Mouse (Mus musculus): Measurements from ENCODE around the gene Ccdc126.
"Not testable (repeated sequence)": the region's sequence is repeated elsewhere in the genome, so short reads cannot be mapped to it uniquely, and the experiment has no call there.

Gene Ccdc126

DNA sequence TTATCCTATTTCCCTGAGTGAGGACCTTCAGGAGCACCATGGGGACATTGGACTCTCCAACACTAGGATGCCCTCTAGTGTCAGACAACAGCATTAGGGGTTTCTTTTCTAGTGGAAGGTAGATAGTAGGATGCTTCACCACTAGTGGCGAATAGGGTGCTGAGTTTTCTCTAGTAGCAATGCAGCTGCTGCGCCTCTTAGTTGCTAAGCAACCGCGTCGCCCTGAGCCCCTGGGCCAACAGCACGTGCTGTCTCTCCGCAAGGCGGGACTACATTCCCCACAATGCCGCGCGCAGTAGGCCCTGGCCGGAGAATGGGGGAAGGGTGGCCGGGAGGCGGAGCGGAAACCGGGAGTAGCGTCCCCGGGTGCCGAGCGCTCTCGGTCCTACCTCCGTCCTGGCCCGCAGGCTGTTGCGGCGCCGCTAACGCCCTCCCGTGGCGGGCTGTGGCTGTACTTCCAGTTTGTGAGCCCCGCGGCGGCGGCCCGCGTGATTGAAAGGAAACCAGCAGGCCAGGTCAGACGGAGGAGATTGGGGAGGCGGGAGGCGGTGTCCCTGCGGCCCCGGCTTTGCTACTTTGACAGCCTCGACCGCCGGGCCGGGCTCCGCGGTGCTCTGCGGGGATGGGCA lies at the start of gene Ccdc126:
Gene Ccdc126 (plus strand): TSS at position 309 of the 629 bp plus-strand sequence.
- DNase-seq (ENCODE audit: extremely low spot score) = peak; percentile 98

DNA sequence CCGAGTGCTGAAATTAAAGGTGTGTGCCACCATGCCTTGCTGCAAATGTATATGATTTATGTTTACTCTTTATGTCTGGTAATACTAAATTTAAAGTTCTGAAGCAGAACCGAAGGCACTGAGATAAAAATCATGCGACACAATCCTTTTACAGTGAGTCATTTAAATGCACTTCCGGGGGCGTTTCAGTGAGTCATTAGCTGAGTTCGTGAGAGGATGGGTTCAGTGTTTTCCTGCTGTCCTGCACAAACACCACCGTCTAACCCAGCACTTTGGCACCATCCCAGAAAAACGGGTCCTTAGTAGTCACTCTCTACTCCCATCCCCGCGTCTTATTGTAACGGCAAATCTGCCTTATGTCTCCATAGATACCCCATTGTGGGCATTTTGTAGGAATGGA lies 49.2 kb upstream of the Ccdc126 start:
- DNase-seq (ENCODE audit: extremely low spot score) = no peak

DNA sequence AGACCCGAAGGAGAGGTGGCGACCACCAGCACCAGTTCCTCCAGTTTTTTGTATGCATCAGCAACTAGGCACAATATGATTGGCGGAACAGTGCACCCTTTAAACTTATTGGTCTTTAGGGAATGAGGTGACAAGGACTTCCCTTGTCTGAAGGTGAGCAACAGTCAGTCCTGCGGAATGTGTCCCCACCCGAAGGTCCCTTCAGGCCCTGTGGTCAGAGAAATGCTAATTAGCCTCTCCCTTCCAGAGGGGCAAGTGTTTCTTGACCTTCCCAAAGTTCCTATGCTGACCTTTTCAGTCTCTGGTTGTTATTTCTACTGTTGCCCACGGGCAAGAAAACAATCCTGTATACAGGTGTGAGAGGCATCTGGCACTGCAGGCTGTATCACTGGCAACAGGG lies 47.3 kb upstream of the Ccdc126 start:
- no peak for DNase-seq (ENCODE audit: extremely low spot score)

DNA sequence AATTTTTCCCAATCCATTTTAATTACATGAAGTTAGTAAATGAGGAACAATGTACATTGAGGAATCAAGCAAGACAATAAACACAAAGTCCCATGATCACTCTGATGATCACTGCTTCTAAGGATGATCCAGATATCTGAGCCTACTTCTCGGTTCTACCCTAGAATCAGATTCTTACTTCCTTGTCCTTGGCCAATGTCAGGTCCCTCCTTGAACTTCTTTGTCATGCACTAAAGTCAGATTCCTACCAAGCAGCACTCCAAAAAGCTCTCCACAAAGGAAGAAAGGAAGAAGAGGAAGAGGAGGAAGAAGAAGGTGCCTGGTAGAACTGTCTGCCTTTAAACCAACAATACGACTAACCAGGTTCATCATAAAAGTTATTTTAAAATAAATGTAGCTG lies 46.2 kb upstream of the Ccdc126 start:
- DNase-seq (ENCODE audit: extremely low spot score) = no peak

DNA sequence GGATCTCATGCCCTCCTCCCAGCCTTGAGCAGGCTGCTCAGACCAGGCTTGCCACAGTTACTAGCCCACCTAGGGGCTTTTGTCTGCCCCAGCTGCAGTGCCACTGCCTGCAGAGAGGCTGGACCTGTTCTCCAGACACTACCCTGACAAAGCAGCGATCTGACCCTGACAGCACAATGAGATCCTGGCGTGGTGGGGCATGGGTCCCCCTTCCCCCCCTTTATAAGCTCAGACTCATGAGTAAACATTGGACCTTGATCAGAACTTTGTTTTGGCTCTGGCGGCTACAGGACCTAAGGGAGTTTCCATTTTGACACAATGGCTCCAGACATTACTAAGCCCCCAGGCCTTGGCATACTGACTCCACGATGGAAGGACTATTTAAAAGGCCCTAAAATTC lies 45.1 kb upstream of the Ccdc126 start:
- DNase-seq (ENCODE audit: extremely low spot score) = no peak

DNA sequence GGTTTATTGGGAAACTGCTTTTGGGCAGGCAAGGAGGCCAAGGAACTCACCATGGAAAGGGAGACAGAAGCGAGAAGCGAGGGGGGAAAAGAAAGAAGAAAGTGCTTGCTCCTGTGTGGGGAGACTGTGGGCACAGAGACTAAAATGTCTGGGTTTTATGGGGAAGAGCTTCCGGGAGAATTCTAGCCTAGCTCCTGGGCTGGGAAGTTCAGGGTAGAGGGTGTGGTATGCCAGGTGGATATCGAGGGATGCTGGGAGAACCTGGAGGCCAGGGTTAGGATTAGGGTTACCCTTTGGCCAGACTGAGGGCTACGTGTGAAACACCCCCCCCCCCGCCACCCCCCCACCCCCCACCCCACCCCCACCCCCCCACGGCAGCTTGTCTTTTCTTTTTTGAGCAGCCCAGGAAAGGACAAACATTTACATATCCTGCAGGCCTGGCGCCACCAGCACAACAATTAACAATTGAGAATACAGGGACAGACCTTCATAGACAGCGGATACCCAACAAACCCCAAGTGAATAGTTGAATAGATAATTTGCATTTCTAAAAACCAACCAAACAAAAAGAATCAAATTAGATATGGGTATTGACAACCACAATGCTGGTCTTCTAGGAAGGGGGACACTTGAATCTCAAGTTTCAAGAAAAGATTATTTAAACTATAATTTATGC lies 44.5 kb upstream of the Ccdc126 start:
- DNase-seq (ENCODE audit: extremely low spot score) = no peak

DNA sequence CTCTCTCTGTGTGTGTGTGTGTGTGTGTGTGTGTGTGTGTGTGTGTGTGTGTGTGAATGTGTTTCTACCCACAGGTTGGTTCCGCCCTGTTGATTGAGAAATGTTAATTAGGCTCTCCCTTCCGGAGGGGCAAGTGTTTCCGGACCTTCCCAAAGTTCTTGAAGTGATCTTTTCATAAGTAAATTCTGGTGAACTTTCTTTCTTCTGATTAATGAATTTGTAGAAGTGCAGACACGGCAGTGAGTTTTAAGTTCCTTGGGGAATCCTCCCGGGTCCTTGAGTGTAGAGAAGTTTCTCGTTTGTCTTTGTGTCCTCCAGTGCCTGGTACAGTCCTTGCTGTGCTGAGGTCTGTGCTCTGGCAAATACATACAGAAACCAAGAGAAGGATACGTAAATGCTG lies 43.8 kb upstream of the Ccdc126 start:
- no peak for DNase-seq (ENCODE audit: extremely low spot score)

DNA sequence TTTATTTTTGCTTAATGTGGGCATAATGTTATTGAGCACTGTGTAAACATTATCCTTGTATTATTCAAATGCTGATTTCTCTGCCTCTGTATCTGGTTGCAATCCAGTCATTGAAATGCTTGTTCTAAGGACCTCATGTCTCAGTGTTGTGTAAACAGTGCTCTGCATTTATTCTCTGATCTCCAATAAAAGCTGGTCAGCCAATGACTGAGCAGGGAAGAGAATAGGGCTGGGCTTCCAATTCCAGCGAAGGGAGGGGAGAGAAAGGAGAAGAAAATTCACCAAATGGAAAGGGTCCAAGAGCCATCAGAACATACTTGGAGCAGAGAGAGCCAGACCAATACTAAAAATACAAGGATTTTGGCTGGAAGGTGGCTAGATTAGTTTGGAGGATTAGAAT lies 38.1 kb upstream of the Ccdc126 start:
- no peak for DNase-seq (ENCODE audit: extremely low spot score)

DNA sequence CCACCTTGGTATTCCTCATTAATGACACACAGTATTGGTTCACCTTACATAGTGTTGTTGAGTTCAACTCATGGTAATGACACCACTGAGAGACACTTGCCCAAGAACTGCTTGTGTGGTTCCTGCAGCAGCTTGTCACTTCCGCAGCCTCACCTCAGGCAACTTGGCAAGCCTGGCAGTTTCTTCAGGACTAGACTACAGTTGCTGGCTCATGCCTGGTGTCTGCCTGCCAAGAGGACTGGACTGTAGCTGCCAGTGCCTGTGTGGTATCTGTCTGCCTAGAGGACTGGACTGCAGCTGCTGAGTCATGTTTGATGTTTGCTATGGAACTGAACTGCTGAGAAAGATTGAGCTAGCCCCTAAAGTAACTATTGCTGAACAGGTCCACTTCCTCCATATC lies 37.0 kb upstream of the Ccdc126 start:
- DNase-seq (ENCODE audit: extremely low spot score) = no peak

DNA sequence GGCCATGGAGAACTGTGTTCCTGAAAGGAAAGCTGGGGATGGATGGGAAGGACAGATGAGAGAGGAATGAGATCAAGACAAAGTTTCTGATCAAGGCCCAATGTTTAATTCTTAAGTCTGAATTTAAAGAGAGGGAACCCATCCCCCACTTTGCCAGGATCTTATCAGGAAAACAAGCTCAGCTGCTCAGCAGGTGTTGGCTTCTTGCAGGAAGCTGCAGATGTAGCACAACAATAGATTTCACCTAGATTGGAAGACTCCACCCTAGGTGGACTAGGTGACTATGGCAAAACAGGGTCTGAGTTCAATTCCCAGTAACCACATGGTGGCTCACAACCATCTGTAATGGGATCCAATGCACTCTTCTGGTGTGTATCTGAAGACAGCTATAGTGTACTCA lies 20.8 kb upstream of the Ccdc126 start:
- DNase-seq (ENCODE audit: extremely low spot score) = no peak

DNA sequence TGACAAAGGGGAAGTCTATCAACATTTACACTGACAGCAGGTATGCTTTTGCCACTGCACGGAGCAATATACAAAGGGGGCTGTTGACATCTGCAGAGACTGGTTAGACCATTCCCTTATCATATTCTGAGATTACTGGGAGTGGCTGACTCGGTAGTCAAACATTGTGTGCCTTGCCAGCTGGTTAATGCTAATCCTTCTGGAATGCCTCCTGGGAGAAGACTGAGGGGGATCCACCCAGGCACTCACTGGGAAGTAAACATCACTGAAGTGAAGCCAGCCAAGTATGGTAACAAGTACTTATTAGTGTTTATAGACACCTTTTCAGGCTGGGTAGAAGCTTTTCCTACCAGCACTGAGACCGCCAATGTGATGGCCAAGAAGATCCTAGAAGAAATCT lies 4.3 kb upstream of the Ccdc126 start:
- not testable (repeated sequence) for DNase-seq (ENCODE audit: extremely low spot score)

DNA sequence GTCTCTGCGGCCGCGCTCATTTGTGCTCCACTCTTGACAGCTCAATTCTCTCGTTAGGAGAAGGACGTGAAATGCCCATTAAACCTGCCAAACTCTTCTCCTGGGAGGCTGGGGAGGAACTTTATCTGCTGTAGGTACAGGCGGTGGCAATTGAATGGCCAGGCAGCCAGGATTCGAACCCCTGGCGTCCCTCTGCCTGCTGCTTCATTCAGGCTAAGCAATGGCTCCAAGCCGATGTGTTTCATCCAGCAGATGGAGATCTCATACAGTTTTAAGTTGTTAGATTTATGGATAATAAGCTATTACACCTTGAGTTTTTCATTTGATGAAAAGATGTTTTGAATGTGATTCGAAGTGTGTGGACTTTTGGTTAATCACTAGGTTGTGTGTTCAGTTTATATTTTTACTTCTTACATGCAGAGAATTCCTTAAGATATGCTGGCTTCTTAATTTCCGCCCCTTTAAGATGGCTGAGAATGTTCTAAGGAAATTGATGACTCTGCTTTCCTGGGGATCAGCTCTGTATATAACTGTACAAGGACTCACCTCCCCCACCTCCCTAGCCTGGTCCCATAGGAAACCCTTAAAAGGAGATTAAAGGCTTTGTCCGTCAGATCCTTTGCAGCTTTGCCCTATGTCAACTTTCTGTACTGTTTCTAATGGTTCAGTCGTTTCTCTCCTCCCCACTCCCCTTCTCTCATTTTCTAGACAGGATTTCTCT lies 681 bp downstream of the Ccdc126 start:
- DNase-seq (ENCODE audit: extremely low spot score) = no peak

DNA sequence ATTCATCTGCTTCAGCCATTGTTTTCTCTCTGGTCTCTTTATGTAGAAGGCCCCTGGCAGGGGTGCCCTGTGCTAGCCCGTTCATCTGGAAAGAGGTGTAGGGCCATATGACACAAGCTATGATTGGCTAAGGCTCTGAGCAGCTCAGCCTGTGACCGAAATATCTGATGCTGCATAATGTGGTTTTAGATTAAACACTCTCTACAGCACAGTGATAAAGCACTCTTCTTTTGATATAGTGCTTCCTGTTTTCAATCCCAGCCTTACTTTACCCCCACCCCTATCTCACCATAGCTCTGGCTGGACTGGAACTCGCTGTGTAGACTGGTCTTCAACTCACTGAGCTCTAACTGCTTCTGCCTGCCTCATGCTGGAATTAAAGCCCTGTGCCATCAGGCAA lies 2.3 kb downstream of the Ccdc126 start:
- DNase-seq (ENCODE audit: extremely low spot score) = no peak

DNA sequence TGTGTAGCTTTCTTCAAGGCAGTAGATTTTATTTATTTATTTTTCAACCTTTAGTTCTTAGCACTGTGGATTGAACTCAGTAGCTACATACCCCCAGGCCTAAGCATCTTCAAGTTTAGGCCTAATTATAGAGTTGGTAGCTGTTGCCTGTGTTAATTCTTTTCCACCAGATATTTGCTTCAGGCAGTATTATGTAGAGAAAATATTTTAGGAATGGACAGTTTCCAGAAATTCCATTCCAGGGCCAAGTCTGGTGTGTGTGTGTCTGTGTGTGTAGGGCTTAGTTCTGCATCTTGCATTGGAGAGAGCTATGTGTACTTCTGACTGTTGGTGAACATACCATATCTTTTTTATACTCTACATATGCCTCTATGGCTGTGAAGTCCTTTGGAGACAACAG lies 3.0 kb downstream of the Ccdc126 start:
- DNase-seq (ENCODE audit: extremely low spot score) = no peak

DNA sequence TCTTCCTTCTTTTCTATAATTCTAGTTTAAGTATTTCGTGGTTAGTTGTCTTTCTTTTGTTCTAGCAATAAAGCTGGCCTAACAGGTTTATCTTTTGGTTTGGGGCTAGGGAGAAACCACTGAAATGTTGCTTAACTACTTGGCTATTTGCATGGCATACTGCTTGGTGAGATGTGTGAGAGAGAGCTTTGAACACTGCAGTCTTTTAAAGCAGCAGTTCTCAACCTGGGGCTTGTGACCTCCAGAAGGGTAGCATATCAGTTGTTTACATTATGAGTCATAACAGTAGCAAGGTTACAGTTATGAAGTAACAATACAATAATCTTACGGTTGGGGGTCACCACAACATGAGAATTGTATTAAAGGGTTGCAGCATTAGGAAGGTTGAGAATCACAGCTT lies 3.9 kb downstream of the Ccdc126 start:
- no peak for DNase-seq (ENCODE audit: extremely low spot score)

DNA sequence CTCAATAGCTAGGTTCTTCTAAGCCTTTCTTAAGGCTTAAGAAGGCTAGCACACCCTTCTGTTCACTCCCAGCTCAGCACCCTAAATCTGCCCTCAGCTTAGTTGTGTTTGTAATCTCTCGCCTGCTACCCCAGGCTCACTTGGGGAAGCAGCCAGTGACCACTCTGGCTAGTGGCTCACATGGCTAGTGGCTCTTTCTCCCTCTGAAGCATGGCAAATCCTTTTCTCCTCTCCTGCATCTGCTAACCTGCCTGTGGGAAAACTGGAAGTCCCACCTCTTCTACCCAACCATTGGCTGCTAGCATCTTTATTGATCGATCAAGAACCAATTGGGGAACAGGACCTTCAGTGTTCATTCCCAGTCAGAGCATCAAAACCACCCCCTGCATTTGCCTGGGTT lies 5.5 kb downstream of the Ccdc126 start:
- DNase-seq (ENCODE audit: extremely low spot score) = no peak

DNA sequence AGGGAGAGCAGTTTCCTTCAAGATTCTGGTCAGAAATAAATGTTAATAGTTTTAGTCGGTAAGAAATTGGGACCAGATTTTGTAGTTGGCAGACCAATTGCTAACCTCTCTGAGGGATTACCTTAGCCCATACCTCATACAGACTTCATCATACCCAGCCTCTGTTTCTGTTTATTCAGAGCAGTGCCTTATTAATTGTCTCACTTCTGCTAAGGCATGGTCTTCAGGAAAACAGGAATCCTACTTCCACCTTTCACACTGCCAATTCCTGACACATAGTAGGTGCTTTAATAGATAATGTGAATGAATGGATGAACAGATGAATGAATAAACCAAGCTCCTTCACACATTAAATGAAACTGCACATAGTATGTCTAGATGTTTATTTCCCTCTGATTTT lies 6.2 kb downstream of the Ccdc126 start:
- no peak for DNase-seq (ENCODE audit: extremely low spot score)

DNA sequence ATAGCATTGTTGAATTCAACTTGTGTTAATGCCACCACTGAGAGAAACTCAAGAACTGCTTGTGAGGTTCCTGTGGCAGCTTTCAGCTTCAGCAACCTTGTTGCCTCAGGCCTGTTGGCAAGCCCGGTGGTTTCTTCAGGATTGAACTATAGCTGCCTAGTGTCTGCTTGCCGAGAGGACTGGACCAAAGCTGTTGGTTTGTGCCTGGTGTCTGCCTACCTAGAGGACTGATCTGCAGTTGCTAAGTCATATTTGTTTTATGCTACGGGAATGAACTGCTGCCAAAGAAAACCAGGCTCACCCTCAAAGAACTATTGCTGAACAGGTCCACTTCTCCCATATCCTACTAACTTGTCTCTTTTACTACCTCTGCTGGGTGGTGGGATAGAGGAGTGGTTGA lies 7.8 kb downstream of the Ccdc126 start:
- DNase-seq (ENCODE audit: extremely low spot score) = no peak

DNA sequence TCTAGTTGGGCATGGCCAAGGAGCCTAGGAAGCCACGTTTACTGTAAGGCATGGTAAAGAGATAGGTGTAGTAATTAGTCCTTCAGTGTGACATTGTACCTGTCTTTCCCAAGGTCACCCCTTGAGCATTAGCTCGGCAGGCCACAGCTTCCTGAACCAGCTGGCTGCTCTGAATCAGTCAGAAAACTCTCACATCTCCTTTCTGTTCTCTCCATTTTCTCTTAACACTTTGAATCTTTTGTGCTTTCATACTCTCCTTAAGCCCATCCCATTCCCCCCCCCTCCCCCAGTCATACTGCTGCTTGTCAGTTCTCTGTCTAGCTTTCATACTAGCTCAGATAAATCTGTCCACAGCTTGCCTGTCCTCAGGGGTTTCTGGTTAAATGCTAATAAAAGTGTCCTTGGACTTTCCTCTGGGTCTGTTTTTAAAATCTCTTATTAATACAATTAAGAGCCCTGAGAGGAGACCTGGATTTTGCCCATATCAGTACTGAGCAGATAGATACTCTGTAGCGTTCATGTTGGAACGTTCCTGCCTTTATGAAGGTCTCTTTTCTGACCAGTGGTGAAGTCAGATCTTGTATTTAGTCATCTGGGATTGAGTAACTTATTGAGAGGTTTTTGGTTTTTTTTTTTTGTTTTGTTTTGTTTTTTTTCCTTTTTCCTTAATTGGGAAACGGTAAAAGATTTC lies 12.4 kb downstream of the Ccdc126 start:
- DNase-seq (ENCODE audit: extremely low spot score) = no peak

DNA sequence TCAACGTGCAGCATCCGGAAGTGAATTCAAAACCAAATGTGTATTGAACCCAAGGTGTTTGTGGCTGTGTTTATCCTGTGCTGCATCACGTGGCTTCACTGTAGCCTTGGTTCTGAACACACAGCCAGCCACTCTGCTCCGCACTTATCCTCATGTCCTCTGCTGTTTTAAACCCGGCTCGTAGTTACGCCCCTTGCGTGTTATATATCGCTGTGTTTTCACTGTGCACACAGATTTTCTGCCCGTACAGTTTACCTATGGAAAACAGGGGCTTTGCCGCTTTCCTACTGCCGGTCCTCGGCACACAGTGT lies 12.9 kb downstream of the Ccdc126 start:
- no peak for DNase-seq (ENCODE audit: extremely low spot score)

DNA sequence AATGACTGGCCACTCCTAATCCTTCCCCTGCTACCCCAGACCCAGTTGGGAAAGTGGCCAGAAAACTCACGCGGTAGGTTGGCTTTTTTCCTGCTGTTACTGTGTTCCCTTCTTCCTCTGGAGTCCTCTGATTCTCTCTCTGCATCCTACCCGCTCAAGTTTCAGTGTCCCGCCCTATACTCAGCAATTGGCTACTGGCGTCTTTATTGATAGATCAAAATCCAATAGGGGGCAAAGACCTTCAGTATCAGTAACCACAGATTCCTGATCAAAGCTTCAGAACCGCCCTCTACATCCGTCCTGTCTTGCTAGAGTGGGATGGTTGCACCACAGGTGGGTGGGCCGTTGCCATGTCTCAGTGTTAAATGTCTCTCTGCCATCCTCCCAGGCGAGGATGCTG lies 19.5 kb downstream of the Ccdc126 start:
- peak; percentile 49 for DNase-seq (ENCODE audit: extremely low spot score)

DNA sequence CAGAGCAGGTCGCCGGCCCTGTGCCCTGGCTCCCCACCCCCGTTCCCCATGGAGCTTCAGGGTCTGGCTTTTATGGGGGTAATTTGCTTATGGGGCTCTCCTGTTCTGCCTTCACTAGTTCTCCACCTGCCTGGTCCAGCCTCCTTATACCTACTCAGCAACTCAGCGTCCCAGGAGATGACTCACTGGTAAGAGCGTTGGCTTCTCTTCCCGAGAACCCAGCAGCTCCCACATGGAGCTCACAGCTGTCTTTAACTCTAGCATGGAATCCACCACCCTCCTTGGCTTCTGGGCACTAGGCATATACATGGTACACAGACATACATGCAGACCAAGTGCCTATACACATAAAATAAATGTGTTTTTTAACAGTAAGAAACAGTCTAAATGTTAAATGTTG lies 20.1 kb downstream of the Ccdc126 start:
- no peak for DNase-seq (ENCODE audit: extremely low spot score)

Data from embryo, embryonic 9.5 days (tissue).